Mouse (Mus musculus): ENCODE measurements around the gene Six2. TPM values are rescaled to one million over a fixed set of nuclear protein-coding genes. Genes with fewer than 3 reads are reported as not detected.

Six2 gene
- total and polyA plus RNA-seq, 3 experiments = 0.04 to 0.40 TPM; not detected in 1

GRCm38 (mm10) chr17:85690323-85690968, 2.4 kb upstream of the Six2 start:
- in situ Hi-C loops (cut with MboI; ENCODE audit: low pct_ligation_motif_present, low pct_unique_long_range_greater_than_20kb, low sequenced_read_pairs) (no loop called here), dilution Hi-C loops (cut with MboI; ENCODE audit: extremely low pct_ligation_motif_present, extremely low pct_unique_long_range_greater_than_20kb, low sequenced_read_pairs) (no loop called here)
- Histone ChIP-seq H3K27ac (ENCODE audit: insufficient read depth, low read depth) (no peak overlapping the region), H3K9me3 (replicated peaks; ENCODE audit: low read length) (peaks cover 32% of the 10 kb centered on the region), H3K4me1 (ENCODE audit: control insufficient read depth in 1 of 2, insufficient read depth in 2 of 2) (no peaks in the 10 kb centered on the region), H3K27me3 (replicated peaks) (no peaks in the 10 kb centered on the region), H3K79me2 (replicated peaks; ENCODE audit: control insufficient read depth, extremely low read depth, insufficient read depth, poor library complexity, severe bottlenecking) (no peaks in the 10 kb centered on the region), H3K4me3 (replicated peaks in 1 of 3; ENCODE audit: low read depth in 2 of 3, low read length in 2 of 3, poor library complexity in 1 of 3) (no peak overlapping the region), H3K36me3 (replicated peaks in 1 of 2; ENCODE audit: control insufficient read depth in 1 of 2, insufficient read depth in 1 of 2, low read length in 1 of 2) (peaks cover 0 to 9% of the 10 kb centered on the region in 2 experiments), H3K9ac (ENCODE audit: insufficient read depth, low read depth) (no peak overlapping the region), H3K4me2 (ENCODE audit: insufficient read depth, low read depth, poor library complexity, severe bottlenecking) (no peak overlapping the region)
- no peak for DNase-seq (ENCODE audit: extremely low read depth)
- TF ChIP-seq KAT2A (IDR thresholded peaks at IDR 0.05; ENCODE audit: insufficient replicate concordance, low read length) (no peak), USF2 (conservative IDR thresholded peaks at IDR 0.05; ENCODE audit: low read depth, low read length) (no peak)

GRCm38 (mm10) chr17:85689807-85690319, 1.8 kb upstream of the Six2 start:
- no peak overlapping the region for H3K4me2 ChIP-seq (ENCODE audit: insufficient read depth, low read depth, poor library complexity, severe bottlenecking)
- dilution Hi-C loops (cut with MboI; ENCODE audit: extremely low pct_ligation_motif_present, extremely low pct_unique_long_range_greater_than_20kb, low sequenced_read_pairs) = no loop called here
- no peak for TF ChIP-seq IRF4 (IDR thresholded peaks at IDR 0.05; ENCODE audit: low read depth, low read length)
- TF ChIP-seq ZNF384 (IDR thresholded peaks at IDR 0.05; ENCODE audit: low read depth, low read length) = no peak
- TF ChIP-seq RAD21 (IDR thresholded peaks at IDR 0.05; ENCODE audit: low read depth, low read length) = no peak
- TF ChIP-seq RCOR1 (conservative IDR thresholded peaks at IDR 0.05; ENCODE audit: low read depth, low read length) = no peak
- TF ChIP-seq ZKSCAN1 (IDR thresholded peaks at IDR 0.05; ENCODE audit: borderline replicate concordance, low read depth, low read length) = no peak
- no peak for TF ChIP-seq JUND (conservative IDR thresholded peaks at IDR 0.05; ENCODE audit: low read depth, low read length)
- no peak for TF ChIP-seq NRF1 (IDR thresholded peaks at IDR 0.05; ENCODE audit: low read depth, low read length)
- TF ChIP-seq TBP (conservative IDR thresholded peaks at IDR 0.05; ENCODE audit: low read depth, low read length) = no peak
- no peak for TF ChIP-seq CHD2 (IDR thresholded peaks at IDR 0.05; ENCODE audit: low read length)
- no peak for TF ChIP-seq E2F4 (IDR thresholded peaks at IDR 0.05; ENCODE audit: insufficient replicate concordance, low read depth, low read length)
- no peak for TF ChIP-seq MAZ (IDR thresholded peaks at IDR 0.05; ENCODE audit: low read depth, low read length)
- no peak for TF ChIP-seq JUN (IDR thresholded peaks at IDR 0.05; ENCODE audit: insufficient read depth, low read depth, low read length)
- no peak for TF ChIP-seq POLR2A (IDR thresholded peaks at IDR 0.05; ENCODE audit: low read depth, low read length)
- no peaks in the 10 kb centered on the region for H3K27me3 ChIP-seq (replicated peaks)
- peaks cover 0 to 15% of the 10 kb centered on the region in 2 experiments for H3K36me3 ChIP-seq (replicated peaks in 1 of 2; ENCODE audit: control insufficient read depth in 1 of 2, insufficient read depth in 1 of 2, low read length in 1 of 2)
- no peak for DNase-seq (ENCODE audit: extremely low read depth)
- H3K4me1 ChIP-seq (ENCODE audit: control insufficient read depth in 1 of 2, insufficient read depth in 2 of 2) = no peaks in the 10 kb centered on the region
- no peaks in the 10 kb centered on the region for H3K79me2 ChIP-seq (replicated peaks; ENCODE audit: control insufficient read depth, extremely low read depth, insufficient read depth, poor library complexity, severe bottlenecking)
- H3K27ac ChIP-seq (ENCODE audit: insufficient read depth, low read depth) = no peak overlapping the region
- no peak overlapping the region for H3K4me3 ChIP-seq (replicated peaks in 1 of 3; ENCODE audit: low read depth in 2 of 3, low read length in 2 of 3, poor library complexity in 1 of 3)
- no peak overlapping the region for H3K9ac ChIP-seq (ENCODE audit: insufficient read depth, low read depth)
- in situ Hi-C loops (cut with MboI; ENCODE audit: low pct_ligation_motif_present, low pct_unique_long_range_greater_than_20kb, low sequenced_read_pairs) = no loop called here
- peaks cover 38% of the 10 kb centered on the region for H3K9me3 ChIP-seq (replicated peaks; ENCODE audit: low read length)
